Mouse (Mus musculus): ENCODE measurements at regions not wholly inside any gene's neighbourhood (a gene's known extent, or its start where the extent isn't known, plus 50 kb on each side); places are given as distances from the start of the nearest gene placed in this dataset.
"Not testable (repeated sequence)": the region's sequence is repeated elsewhere in the genome, so short reads cannot be mapped to it uniquely, and the experiment has no call there.

- no peaks in the 10 kb centered on the region for H3K36me3 ChIP-seq (replicated peaks)
- H3K9ac ChIP-seq: no peak overlapping the region
- no peaks in the 10 kb centered on the region for H3K9me3 ChIP-seq
- 95% methylated on average over 13 of the region's 13 CpGs for WGBS
- no peak overlapping the region for H3K4me3 ChIP-seq
- H3K4me2 ChIP-seq: no peak overlapping the region
- H3K27me3 ChIP-seq (replicated peaks): no peaks in the 10 kb centered on the region
- H3K27ac ChIP-seq: no peak overlapping the region
- no peaks in the 10 kb centered on the region for H3K4me1 ChIP-seq
- no peak for ATAC-seq (replicated peaks)
These were observed 114.8 kb upstream of the Gcfc2 start for GRCm38 (mm10) chr6:81808712-81809111.

- no peak overlapping the region for H3K4me2 ChIP-seq
- no peaks in the 10 kb centered on the region for H3K27me3 ChIP-seq (replicated peaks)
- H3K4me1 ChIP-seq: no peaks in the 10 kb centered on the region
- ATAC-seq (replicated peaks): no peak
- H3K27ac ChIP-seq: no peak overlapping the region
- WGBS: 82% methylated on average over 8 of the region's 8 CpGs
- no peak overlapping the region for H3K9ac ChIP-seq
- no peak overlapping the region for H3K4me3 ChIP-seq
- H3K9me3 ChIP-seq: no peaks in the 10 kb centered on the region
- H3K36me3 ChIP-seq (replicated peaks): no peaks in the 10 kb centered on the region
These were observed 108.1 kb upstream of the Gcfc2 start for GRCm38 (mm10) chr6:81815248-81815961.

GRCm38 (mm10) chr6:81815962-81816338, 107.5 kb upstream of the Gcfc2 start:
- H3K36me3 ChIP-seq (replicated peaks): no peaks in the 10 kb centered on the region
- no peaks in the 10 kb centered on the region for H3K4me1 ChIP-seq
- 77% methylated on average over 7 of the region's 7 CpGs for WGBS
- H3K4me2 ChIP-seq: no peak overlapping the region
- no peaks in the 10 kb centered on the region for H3K27me3 ChIP-seq (replicated peaks)
- ATAC-seq (replicated peaks): no peak
- no peak overlapping the region for H3K9ac ChIP-seq
- no peaks in the 10 kb centered on the region for H3K9me3 ChIP-seq
- no peak overlapping the region for H3K4me3 ChIP-seq
- H3K27ac ChIP-seq: no peak overlapping the region

GRCm38 (mm10) chr6:81817050-81817827, 106.2 kb upstream of the Gcfc2 start:
- Histone ChIP-seq H3K4me2 (no peak overlapping the region), H3K9ac (no peak overlapping the region), H3K36me3 (replicated peaks) (no peaks in the 10 kb centered on the region), H3K4me3 (no peak overlapping the region), H3K4me1 (no peaks in the 10 kb centered on the region), H3K27me3 (replicated peaks) (no peaks in the 10 kb centered on the region), H3K27ac (no peak overlapping the region), H3K9me3 (no peaks in the 10 kb centered on the region)
- 60% methylated on average over 9 of the region's 9 CpGs for WGBS
- peak; percentile 91 for ATAC-seq (replicated peaks)

GRCm38 (mm10) chr6:81818573-81818972, 104.9 kb upstream of the Gcfc2 start:
- Histone ChIP-seq H3K4me3 (no peak overlapping the region), H3K9me3 (no peaks in the 10 kb centered on the region), H3K27ac (no peak overlapping the region), H3K9ac (no peak overlapping the region), H3K36me3 (replicated peaks) (no peaks in the 10 kb centered on the region), H3K4me1 (no peaks in the 10 kb centered on the region), H3K4me2 (no peak overlapping the region), H3K27me3 (replicated peaks) (no peaks in the 10 kb centered on the region)
- WGBS: 97% methylated on average over 10 of the region's 10 CpGs
- ATAC-seq (replicated peaks): no peak

- H3K27ac ChIP-seq: no peak overlapping the region
- H3K9ac ChIP-seq: no peak overlapping the region
- no peak overlapping the region for H3K4me2 ChIP-seq
- no peaks in the 10 kb centered on the region for H3K4me1 ChIP-seq
- 80% methylated on average over 5 of the region's 5 CpGs for WGBS
- no peaks in the 10 kb centered on the region for H3K27me3 ChIP-seq (replicated peaks)
- no peaks in the 10 kb centered on the region for H3K9me3 ChIP-seq
- no peak overlapping the region for H3K4me3 ChIP-seq
- no peak for ATAC-seq (replicated peaks)
- no peaks in the 10 kb centered on the region for H3K36me3 ChIP-seq (replicated peaks)
These were observed 103.4 kb upstream of the Gcfc2 start for GRCm38 (mm10) chr6:81820078-81820477.

- no peaks in the 10 kb centered on the region for H3K36me3 ChIP-seq (replicated peaks)
- no peak overlapping the region for H3K4me3 ChIP-seq
- no peaks in the 10 kb centered on the region for H3K9me3 ChIP-seq
- peak; percentile 54; the same call in 1 of the 2 replicates for ATAC-seq (replicated peaks)
- no peaks in the 10 kb centered on the region for H3K4me1 ChIP-seq
- H3K4me2 ChIP-seq: peak overlapping the region; percentile 34; the same call in 1 of the 2 replicates
- no peak overlapping the region for H3K9ac ChIP-seq
- WGBS: 61% methylated on average over 11 of the region's 11 CpGs
- no peaks in the 10 kb centered on the region for H3K27me3 ChIP-seq (replicated peaks)
- no peak overlapping the region for H3K27ac ChIP-seq
These were observed 83.9 kb upstream of the Gcfc2 start for GRCm38 (mm10) chr6:81839474-81840153.

GRCm38 (mm10) chr6:81868207-81868606, 55.3 kb upstream of the Gcfc2 start:
- ATAC-seq (replicated peaks): not testable (repeated sequence)

More at GRCm38 (mm10) chr6:81868207-81868606, 55.3 kb upstream of the Gcfc2 start:
- not testable (repeated sequence) for H3K27ac ChIP-seq; H3K4me3 ChIP-seq; H3K9ac ChIP-seq; H3K36me3 ChIP-seq (replicated peaks); H3K4me1 ChIP-seq; H3K9me3 ChIP-seq; H3K4me2 ChIP-seq; H3K27me3 ChIP-seq (replicated peaks)
- 91% methylated on average over 13 of the region's 13 CpGs for WGBS
